Mouse (Mus musculus): ENCODE results near the gene Prtn3. TPM values are rescaled to one million over a fixed set of nuclear protein-coding genes. Genes with fewer than 3 reads are reported as not detected.

The Prtn3 gene
- polyA plus RNA-seq, 1 experiment from 2014 or later, result 15.3 TPM

- 78% methylated on average over 11 of the region's 11 CpGs for WGBS
- no peak overlapping the region; the same call in 1 of the 2 replicates for H3K4me2 ChIP-seq (ENCODE audit: low read length)
- peaks cover 38% of the 10 kb centered on the region for H3K4me1 ChIP-seq (replicated peaks; ENCODE audit: control insufficient read depth, insufficient read depth, low read length)
- no peak overlapping the region for H3K4me3 ChIP-seq (replicated peaks; ENCODE audit: low read length)
- H3K27ac ChIP-seq (ENCODE audit: low read length), result no peak overlapping the region
- H3K9me3 ChIP-seq (ENCODE audit: control insufficient read depth, low read length), result no peaks in the 10 kb centered on the region
- no peak for ATAC-seq
- H3K36me3 ChIP-seq (ENCODE audit: control insufficient read depth, insufficient read depth), result peaks cover 32% of the 10 kb centered on the region
- H3K9ac ChIP-seq (replicated peaks; ENCODE audit: low read depth, low read length), result 0 out of 2 replicates have a peak overlapping the region, but pooled peaks have one; percentile 15
- no peaks in the 10 kb centered on the region for H3K27me3 ChIP-seq (replicated peaks; ENCODE audit: control insufficient read depth, insufficient read depth, low read length)
These were observed 15.2 kb upstream of the Prtn3 start for GRCm38 (mm10) chr10:79859116-79859515.

GRCm38 (mm10) chr10:79860079-79860911 lies 14.0 kb upstream of the Prtn3 start:
- Histone ChIP-seq H3K4me2 (ENCODE audit: low read length) (no peak overlapping the region), H3K4me1 (replicated peaks; ENCODE audit: control insufficient read depth, insufficient read depth, low read length) (peaks cover 38% of the 10 kb centered on the region), H3K4me3 (replicated peaks; ENCODE audit: low read length) (no peak overlapping the region), H3K27me3 (replicated peaks; ENCODE audit: control insufficient read depth, insufficient read depth, low read length) (no peaks in the 10 kb centered on the region), H3K36me3 (ENCODE audit: control insufficient read depth, insufficient read depth) (peaks cover 38% of the 10 kb centered on the region), H3K9me3 (ENCODE audit: control insufficient read depth, low read length) (no peaks in the 10 kb centered on the region), H3K27ac (ENCODE audit: low read length) (no peak overlapping the region), H3K9ac (replicated peaks; ENCODE audit: low read depth, low read length) (no peak overlapping the region)
- ATAC-seq, result no peak
- 90% methylated on average over 26 of the region's 26 CpGs for WGBS

GRCm38 (mm10) chr10:79861230-79862048 lies 12.8 kb upstream of the Prtn3 start:
- H3K27me3 ChIP-seq (replicated peaks; ENCODE audit: control insufficient read depth, insufficient read depth, low read length), result no peaks in the 10 kb centered on the region
- H3K9ac ChIP-seq (replicated peaks; ENCODE audit: low read depth, low read length), result no peak overlapping the region
- ATAC-seq, result no peak
- no peaks in the 10 kb centered on the region for H3K9me3 ChIP-seq (ENCODE audit: control insufficient read depth, low read length)
- peaks cover 42% of the 10 kb centered on the region for H3K36me3 ChIP-seq (ENCODE audit: control insufficient read depth, insufficient read depth)
- WGBS, result 73% methylated on average over 25 of the region's 25 CpGs
- peaks cover 30% of the 10 kb centered on the region for H3K4me1 ChIP-seq (replicated peaks; ENCODE audit: control insufficient read depth, insufficient read depth, low read length)
- no peak overlapping the region for H3K4me2 ChIP-seq (ENCODE audit: low read length)
- no peak overlapping the region for H3K4me3 ChIP-seq (replicated peaks; ENCODE audit: low read length)
- no peak overlapping the region for H3K27ac ChIP-seq (ENCODE audit: low read length)

- ATAC-seq, result no peak
- WGBS, result 78% methylated on average over 23 of the region's 23 CpGs
These were observed 12.1 kb upstream of the Prtn3 start for GRCm38 (mm10) chr10:79862049-79862788.

GRCm38 (mm10) chr10:79862925-79863324 lies 11.4 kb upstream of the Prtn3 start:
- Histone ChIP-seq H3K9me3 (ENCODE audit: control insufficient read depth, low read length) (no peaks in the 10 kb centered on the region), H3K9ac (replicated peaks; ENCODE audit: low read depth, low read length) (no peak overlapping the region), H3K27ac (ENCODE audit: low read length) (no peak overlapping the region), H3K4me2 (ENCODE audit: low read length) (no peak overlapping the region), H3K4me3 (replicated peaks; ENCODE audit: low read length) (no peak overlapping the region), H3K27me3 (replicated peaks; ENCODE audit: control insufficient read depth, insufficient read depth, low read length) (no peaks in the 10 kb centered on the region), H3K4me1 (replicated peaks; ENCODE audit: control insufficient read depth, insufficient read depth, low read length) (peaks cover 20% of the 10 kb centered on the region), H3K36me3 (ENCODE audit: control insufficient read depth, insufficient read depth) (peaks cover 46% of the 10 kb centered on the region)
- no peak for ATAC-seq
- 72% methylated on average over 10 of the region's 10 CpGs for WGBS

More at GRCm38 (mm10) chr10:79862049-79862788, 12.1 kb upstream of the Prtn3 start:
- Histone ChIP-seq H3K27me3 (replicated peaks; ENCODE audit: control insufficient read depth, insufficient read depth, low read length) (no peaks in the 10 kb centered on the region), H3K4me2 (ENCODE audit: low read length) (no peak overlapping the region), H3K9ac (replicated peaks; ENCODE audit: low read depth, low read length) (no peak overlapping the region), H3K4me1 (replicated peaks; ENCODE audit: control insufficient read depth, insufficient read depth, low read length) (peaks cover 22% of the 10 kb centered on the region), H3K9me3 (ENCODE audit: control insufficient read depth, low read length) (no peaks in the 10 kb centered on the region), H3K27ac (ENCODE audit: low read length) (no peak overlapping the region), H3K36me3 (ENCODE audit: control insufficient read depth, insufficient read depth) (peaks cover 46% of the 10 kb centered on the region), H3K4me3 (replicated peaks; ENCODE audit: low read length) (no peak overlapping the region)

- ATAC-seq, result peak; percentile 1; the same call in 1 of the 2 replicates
- peaks cover 41% of the 10 kb centered on the region for H3K36me3 ChIP-seq (ENCODE audit: control insufficient read depth, insufficient read depth)
- no peak overlapping the region for H3K4me2 ChIP-seq (ENCODE audit: low read length)
- H3K4me1 ChIP-seq (replicated peaks; ENCODE audit: control insufficient read depth, insufficient read depth, low read length), result peaks cover 16% of the 10 kb centered on the region
- 0 out of 2 replicates have a peak overlapping the region, but pooled peaks have one; percentile 25 for H3K27ac ChIP-seq (ENCODE audit: low read length)
- no peaks in the 10 kb centered on the region for H3K27me3 ChIP-seq (replicated peaks; ENCODE audit: control insufficient read depth, insufficient read depth, low read length)
- WGBS, result 51% methylated on average over 10 of the region's 10 CpGs
- H3K4me3 ChIP-seq (replicated peaks; ENCODE audit: low read length), result no peak overlapping the region
- H3K9me3 ChIP-seq (ENCODE audit: control insufficient read depth, low read length), result no peaks in the 10 kb centered on the region
- no peak overlapping the region for H3K9ac ChIP-seq (replicated peaks; ENCODE audit: low read depth, low read length)
These were observed 9.7 kb upstream of the Prtn3 start for GRCm38 (mm10) chr10:79864351-79865188.

- no peaks in the 10 kb centered on the region for H3K9me3 ChIP-seq (ENCODE audit: control insufficient read depth, low read length)
- peaks cover 38% of the 10 kb centered on the region for H3K36me3 ChIP-seq (ENCODE audit: control insufficient read depth, insufficient read depth)
- WGBS, result 65% methylated on average over 12 of the region's 12 CpGs
- H3K27ac ChIP-seq (ENCODE audit: low read length), result no peak overlapping the region
- no peak overlapping the region for H3K4me2 ChIP-seq (ENCODE audit: low read length)
- H3K4me3 ChIP-seq (replicated peaks; ENCODE audit: low read length), result no peak overlapping the region
- H3K27me3 ChIP-seq (replicated peaks; ENCODE audit: control insufficient read depth, insufficient read depth, low read length), result no peaks in the 10 kb centered on the region
- peaks cover 17% of the 10 kb centered on the region for H3K4me1 ChIP-seq (replicated peaks; ENCODE audit: control insufficient read depth, insufficient read depth, low read length)
- ATAC-seq, result peak; percentile 20; the same call in 1 of the 2 replicates
- H3K9ac ChIP-seq (replicated peaks; ENCODE audit: low read depth, low read length), result no peak overlapping the region
These were observed 9.1 kb upstream of the Prtn3 start for GRCm38 (mm10) chr10:79865189-79865601.

GRCm38 (mm10) chr10:79865801-79866295 lies 8.4 kb upstream of the Prtn3 start:
- Histone ChIP-seq H3K4me2 (ENCODE audit: low read length) (no peak overlapping the region), H3K27me3 (replicated peaks; ENCODE audit: control insufficient read depth, insufficient read depth, low read length) (no peaks in the 10 kb centered on the region), H3K4me3 (replicated peaks; ENCODE audit: low read length) (no peak overlapping the region), H3K36me3 (ENCODE audit: control insufficient read depth, insufficient read depth) (peaks cover 32% of the 10 kb centered on the region), H3K27ac (ENCODE audit: low read length) (no peak overlapping the region), H3K9ac (replicated peaks; ENCODE audit: low read depth, low read length) (no peak overlapping the region), H3K9me3 (ENCODE audit: control insufficient read depth, low read length) (no peaks in the 10 kb centered on the region), H3K4me1 (replicated peaks; ENCODE audit: control insufficient read depth, insufficient read depth, low read length) (peaks cover 19% of the 10 kb centered on the region)
- no peak for ATAC-seq
- whole genome bisulfite sequencing, result 78% methylated on average over 19 of the region's 19 CpGs
